Mouse (Mus musculus): ENCODE measurements around the gene Acox2.

Gene Acox2

GRCm38 (mm10) chr14:8250141-8250871 lies 8.8 kb downstream of the Acox2 start:
- DNase-seq (ENCODE audit: extremely low read depth, insufficient read length, low spot score), result no peak

- DNase-seq (ENCODE audit: extremely low read depth, insufficient read length, low spot score), result no peak
Measured at GRCm38 (mm10) chr14:8249206-8249605, 9.9 kb downstream of the Acox2 start.

- no peak for DNase-seq (ENCODE audit: extremely low read depth, insufficient read length, low spot score)
Measured at GRCm38 (mm10) chr14:8246878-8247277, 12.3 kb downstream of the Acox2 start.

- no peak for DNase-seq (ENCODE audit: extremely low read depth, insufficient read length, low spot score)
Measured at GRCm38 (mm10) chr14:8244211-8244611, 14.9 kb downstream of the Acox2 start.

GRCm38 (mm10) chr14:8243136-8243888 lies 15.8 kb downstream of the Acox2 start:
- DNase-seq (ENCODE audit: extremely low read depth, insufficient read length, low spot score), result no peak

GRCm38 (mm10) chr14:8242388-8242920 lies 16.7 kb downstream of the Acox2 start:
- peak; percentile 24 for DNase-seq (ENCODE audit: extremely low read depth, insufficient read length, low spot score)

GRCm38 (mm10) chr14:8241816-8242215 lies 17.3 kb downstream of the Acox2 start:
- DNase-seq (ENCODE audit: extremely low read depth, insufficient read length, low spot score), result no peak

GRCm38 (mm10) chr14:8233252-8233651 lies 25.9 kb downstream of the Acox2 start:
- DNase-seq (ENCODE audit: extremely low read depth, insufficient read length, low spot score), result no peak

GRCm38 (mm10) chr14:8232155-8232910 lies 26.8 kb downstream of the Acox2 start:
- DNase-seq (ENCODE audit: extremely low read depth, insufficient read length, low spot score), result peak; percentile 53

- no peak for DNase-seq (ENCODE audit: extremely low read depth, insufficient read length, low spot score)
Measured at GRCm38 (mm10) chr14:8229367-8230019, 29.7 kb downstream of the Acox2 start.

GRCm38 (mm10) chr14:8224805-8225204 lies 34.3 kb downstream of the Acox2 start:
- no peak for DNase-seq (ENCODE audit: extremely low read depth, insufficient read length, low spot score)

GRCm38 (mm10) chr14:8223506-8224293 lies 35.5 kb downstream of the Acox2 start:
- DNase-seq (ENCODE audit: extremely low read depth, insufficient read length, low spot score), result no peak

GRCm38 (mm10) chr14:8222561-8222960 lies 36.6 kb downstream of the Acox2 start:
- no peak for DNase-seq (ENCODE audit: extremely low read depth, insufficient read length, low spot score)

GRCm38 (mm10) chr14:8220912-8221311 lies 38.2 kb downstream of the Acox2 start:
- DNase-seq (ENCODE audit: extremely low read depth, insufficient read length, low spot score), result no peak

- DNase-seq (ENCODE audit: extremely low read depth, insufficient read length, low spot score), result no peak
Measured at GRCm38 (mm10) chr14:8220306-8220705, 38.8 kb downstream of the Acox2 start.

- no peak for DNase-seq (ENCODE audit: extremely low read depth, insufficient read length, low spot score)
Measured at GRCm38 (mm10) chr14:8219876-8220275, 39.3 kb downstream of the Acox2 start.

- DNase-seq (ENCODE audit: extremely low read depth, insufficient read length, low spot score), result no peak
Measured at GRCm38 (mm10) chr14:8218730-8219380, 40.3 kb downstream of the Acox2 start.

GRCm38 (mm10) chr14:8218238-8218637 lies 40.9 kb downstream of the Acox2 start:
- DNase-seq (ENCODE audit: extremely low read depth, insufficient read length, low spot score), result no peak

GRCm38 (mm10) chr14:8216100-8216499 lies 43.1 kb downstream of the Acox2 start:
- no peak for DNase-seq (ENCODE audit: extremely low read depth, insufficient read length, low spot score)

All from 3134 (cell line).